Mouse (Mus musculus) stomach, postnatal 0 days (tissue): ENCODE measurements around the gene Popdc2. TPM values are rescaled to one million over a fixed set of nuclear protein-coding genes. Genes with fewer than 3 reads are reported as not detected.
A peak's percentile ranks its signal among the peaks of the same experiment; 100 is the strongest.

Experiments used
- ATAC-seq: fragments of 200-750 bp; cut with Nextera tagmentation; 2 replicates; pipeline ENCODE4 v1.8.0; 2017; ENCODE audit not compliant: low FRiP score, low TSS enrichment
- DNase-seq: peaks from one replicate; pipeline ENCODE4 v3.0.0-alpha.2; 2016; ENCODE audit warnings: low spot score
- H3K27ac ChIP-seq: fragments of 300-500 bp; sonication (generic); replicated peaks from 2 replicates; pipeline ENCODE4 v1.5.1; 2014; ENCODE audit warnings: mild to moderate bottlenecking, control low read depth
- H3K27me3 ChIP-seq: fragments of 300-500 bp; sonication (generic); 2 replicates; pipeline ENCODE4 v1.6.1; 2014; ENCODE audit warnings: low read length; ENCODE audit not compliant: control insufficient read depth, insufficient read depth
- H3K36me3 ChIP-seq: fragments of 300-500 bp; sonication (generic); 2 replicates; pipeline ENCODE4 v1.6.1; 2014; ENCODE audit warnings: low read length, mixed read lengths; ENCODE audit not compliant: control insufficient read depth, insufficient read depth
- H3K4me1 ChIP-seq: fragments of 300-500 bp; sonication (generic); replicated peaks from 2 replicates; pipeline ENCODE4 v1.6.1; 2014; ENCODE audit warnings: antibody characterized with exemption; ENCODE audit not compliant: control insufficient read depth, insufficient read depth
- H3K4me2 ChIP-seq: fragments of 300-500 bp; sonication (generic); replicated peaks from 2 replicates; pipeline ENCODE4 v1.6.1; 2014; ENCODE audit warnings: low read depth, mild to moderate bottlenecking, control low read depth, moderate library complexity
- H3K4me3 ChIP-seq: fragments of 300-500 bp; sonication (generic); 2 replicates; pipeline ENCODE4 v1.5.1; 2014; ENCODE audit warnings: low read depth, low read length, control low read depth
- H3K9ac ChIP-seq: fragments of 300-500 bp; sonication (generic); 2 replicates; pipeline ENCODE4 v1.6.1; 2014; ENCODE audit warnings: mild to moderate bottlenecking, low read length, control low read depth, mixed read lengths
- H3K9me3 ChIP-seq: fragments of 300-500 bp; sonication (generic); 2 replicates; pipeline ENCODE4 v1.6.1; 2016; ENCODE audit warnings: low read length; ENCODE audit not compliant: control insufficient read depth
- CTCF ChIP-seq: IDR thresholded peaks from 2 replicates; pipeline ENCODE4 v1.5.1; 2016; ENCODE audit warnings: antibody characterized with exemption, low read depth, mild to moderate bottlenecking, moderate library complexity
- EP300 ChIP-seq: optimal IDR thresholded peaks from 2 replicates; pipeline ENCODE3; 2016; ENCODE audit warnings: antibody characterized with exemption
- WGBS: fragments of 180-500 bp; shearing (Covaris S2); extraction: QIAGEN DNeasy Blood & Tissue Kit; methylation state at CpG from one replicate; pipeline ENCODE4 v1.1.7; 2014; 5-methylcytosine and 5-hydroxymethylcytosine counted together
- polyA plus RNA-seq: library from polyadenylated mRNA; unstranded; fragments of >200 nt; fragmentation: Nextera tagmentation; extraction: Ambion mirVana; gene quantifications from 2 replicates; pipeline ENCODE4 v1.2.1, GENCODE M21; 2015

Gene Popdc2
- polyA plus RNA-seq, 1 experiment from 2014 or later = 11.5 TPM

DNA sequence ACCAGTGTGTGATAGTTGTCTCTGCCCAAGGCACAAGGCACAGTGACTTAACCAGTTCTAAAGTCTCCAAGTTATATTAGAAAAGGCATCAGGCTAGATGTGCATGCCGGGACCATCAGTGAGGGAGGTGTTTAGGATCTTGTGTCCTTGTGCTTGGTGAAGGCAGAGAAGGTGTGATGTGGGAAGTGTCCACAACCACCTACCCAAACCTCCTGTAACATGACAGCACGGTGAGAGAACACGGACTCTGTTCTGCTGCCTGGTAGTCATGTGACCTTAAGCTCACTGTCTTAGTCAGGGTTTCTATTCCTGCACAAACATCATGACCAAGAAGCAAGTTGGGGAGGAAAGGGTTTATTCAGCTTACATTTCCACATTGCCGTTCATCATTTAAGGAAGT lies 4.2 kb downstream of the Popdc2 start:
- H3K4me3 ChIP-seq = no peak overlapping the region
- TF ChIP-seq EP300 = no peak
- TF ChIP-seq CTCF = no peak
- H3K9ac ChIP-seq = no peak overlapping the region
- H3K27ac ChIP-seq = no peak overlapping the region
- H3K27me3 ChIP-seq = no peaks in the 10 kb centered on the region
- WGBS = 79% methylated on average over 4 of the region's 4 CpGs
- no peaks in the 10 kb centered on the region for H3K9me3 ChIP-seq
- no peak overlapping the region for H3K4me2 ChIP-seq
- DNase-seq (no peak), ATAC-seq (no peak)
- peaks cover 5% of the 10 kb centered on the region; the same call in 1 of the 2 replicates for H3K4me1 ChIP-seq
- no peaks in the 10 kb centered on the region for H3K36me3 ChIP-seq

DNA sequence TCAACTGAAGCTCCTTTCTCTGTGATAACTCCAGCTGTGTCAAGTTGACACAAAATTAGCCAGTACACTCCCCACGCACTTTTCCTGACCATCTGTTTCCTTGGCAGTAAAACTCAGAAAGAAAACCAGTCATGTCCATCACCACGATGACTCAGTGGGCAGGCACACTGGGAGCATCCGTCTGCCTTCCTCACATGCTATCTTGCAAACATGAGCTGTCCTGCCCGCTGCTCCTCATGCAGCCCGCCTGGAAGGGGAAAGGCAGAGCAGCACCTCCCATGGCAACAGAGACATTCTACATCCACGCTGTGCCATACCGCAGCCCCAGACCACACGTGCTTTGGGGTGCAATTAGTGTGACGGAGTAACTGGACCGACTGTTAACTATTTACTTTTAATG lies 6.3 kb downstream of the Popdc2 start:
- H3K27me3 ChIP-seq = no peaks in the 10 kb centered on the region
- H3K36me3 ChIP-seq = no peaks in the 10 kb centered on the region
- DNase-seq (no peak), ATAC-seq (no peak)
- no peak for TF ChIP-seq CTCF
- TF ChIP-seq EP300 = no peak
- no peak overlapping the region for H3K4me2 ChIP-seq
- no peaks in the 10 kb centered on the region for H3K9me3 ChIP-seq
- H3K4me3 ChIP-seq = no peak overlapping the region
- H3K4me1 ChIP-seq = no peaks in the 10 kb centered on the region
- H3K9ac ChIP-seq = no peak overlapping the region
- WGBS = 58% methylated on average over 10 of the region's 10 CpGs
- no peak overlapping the region for H3K27ac ChIP-seq

DNA sequence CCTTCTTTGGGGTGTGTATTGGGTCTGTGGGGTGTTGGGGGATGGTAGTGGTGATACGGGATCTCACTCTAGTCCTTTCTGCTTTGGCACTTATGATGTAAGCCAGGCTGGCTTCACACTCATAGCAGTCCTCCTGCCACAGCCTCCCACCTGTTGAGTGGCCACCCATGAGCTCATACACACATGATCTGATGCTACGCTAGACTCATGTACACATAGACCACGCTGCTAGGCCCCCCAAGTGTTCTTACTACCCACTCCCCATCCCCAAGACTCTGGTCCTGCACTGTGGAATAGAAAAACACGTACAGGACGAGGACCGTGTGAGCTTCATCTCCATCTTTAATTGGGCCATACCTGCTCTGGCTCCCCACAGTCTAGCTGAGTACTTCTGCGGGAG lies 7.0 kb downstream of the Popdc2 start:
- Histone ChIP-seq H3K36me3 (no peaks in the 10 kb centered on the region), H3K9ac (no peak overlapping the region), H3K27ac (no peak overlapping the region), H3K4me3 (no peak overlapping the region), H3K9me3 (no peaks in the 10 kb centered on the region), H3K4me1 (no peaks in the 10 kb centered on the region), H3K4me2 (no peak overlapping the region), H3K27me3 (no peaks in the 10 kb centered on the region)
- WGBS = 91% methylated on average over 7 of the region's 7 CpGs
- no peak for TF ChIP-seq EP300
- no peak for TF ChIP-seq CTCF
- DNase-seq = no peak
- ATAC-seq = no peak

DNA sequence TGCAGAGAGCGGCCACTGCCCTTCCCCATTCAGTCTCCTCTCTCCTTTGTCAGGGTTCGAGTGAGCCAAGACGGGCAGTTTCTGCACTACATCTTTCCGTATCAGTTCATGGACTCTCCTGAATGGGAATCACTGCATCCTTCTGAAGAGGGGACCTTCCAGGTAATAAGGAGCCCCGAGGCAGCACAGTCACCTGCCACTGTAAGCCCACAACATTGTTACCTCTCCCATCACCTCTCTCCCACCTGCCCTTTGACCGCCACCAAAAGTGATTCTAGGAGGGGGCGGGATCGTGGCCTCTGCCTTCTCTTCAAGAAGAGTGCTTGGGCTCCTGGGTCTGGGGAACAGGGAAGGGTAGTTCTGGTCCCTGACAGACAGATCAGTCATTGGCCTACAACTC lies 7.4 kb downstream of the Popdc2 start:
- Histone ChIP-seq H3K27me3 (no peaks in the 10 kb centered on the region), H3K27ac (no peak overlapping the region), H3K4me3 (no peak overlapping the region), H3K36me3 (no peaks in the 10 kb centered on the region), H3K9ac (no peak overlapping the region), H3K4me2 (no peak overlapping the region), H3K9me3 (no peaks in the 10 kb centered on the region), H3K4me1 (no peaks in the 10 kb centered on the region)
- no peak for DNase-seq
- ATAC-seq = no peak
- WGBS = 86% methylated on average over 8 of the region's 8 CpGs
- no peak for TF ChIP-seq EP300

DNA sequence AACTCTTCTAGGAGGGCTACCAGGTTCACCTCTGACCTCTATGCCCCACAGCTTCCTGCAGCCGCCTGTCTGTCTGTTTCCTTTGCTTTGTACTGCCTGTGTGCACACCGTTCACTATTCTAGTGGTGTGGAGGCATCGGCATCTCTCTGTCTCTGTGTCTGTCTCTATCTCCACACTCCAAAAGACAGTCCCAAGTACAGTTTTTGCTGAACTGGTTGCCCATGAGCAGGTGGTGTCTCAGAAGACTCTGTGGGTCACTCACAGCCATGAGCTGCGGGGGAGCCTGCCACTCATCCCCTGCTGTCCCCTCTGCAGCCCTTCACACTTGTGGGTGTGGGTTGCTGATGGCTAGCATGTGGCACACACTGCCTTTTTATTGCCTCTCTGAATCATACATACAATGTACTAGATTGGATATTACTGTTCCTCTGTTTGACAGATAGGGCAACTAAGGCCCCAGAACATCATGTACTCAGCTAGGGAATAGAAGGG lies 8.0 kb downstream of the Popdc2 start:
- Histone ChIP-seq H3K27ac (no peak overlapping the region), H3K9me3 (no peaks in the 10 kb centered on the region), H3K4me1 (no peaks in the 10 kb centered on the region), H3K9ac (no peak overlapping the region), H3K4me3 (no peak overlapping the region), H3K27me3 (no peaks in the 10 kb centered on the region), H3K4me2 (no peak overlapping the region), H3K36me3 (no peaks in the 10 kb centered on the region)
- WGBS = 84% methylated on average over 4 of the region's 4 CpGs
- TF ChIP-seq EP300 (no peak), CTCF (no peak)
- no peak for ATAC-seq
- DNase-seq = no peak

DNA sequence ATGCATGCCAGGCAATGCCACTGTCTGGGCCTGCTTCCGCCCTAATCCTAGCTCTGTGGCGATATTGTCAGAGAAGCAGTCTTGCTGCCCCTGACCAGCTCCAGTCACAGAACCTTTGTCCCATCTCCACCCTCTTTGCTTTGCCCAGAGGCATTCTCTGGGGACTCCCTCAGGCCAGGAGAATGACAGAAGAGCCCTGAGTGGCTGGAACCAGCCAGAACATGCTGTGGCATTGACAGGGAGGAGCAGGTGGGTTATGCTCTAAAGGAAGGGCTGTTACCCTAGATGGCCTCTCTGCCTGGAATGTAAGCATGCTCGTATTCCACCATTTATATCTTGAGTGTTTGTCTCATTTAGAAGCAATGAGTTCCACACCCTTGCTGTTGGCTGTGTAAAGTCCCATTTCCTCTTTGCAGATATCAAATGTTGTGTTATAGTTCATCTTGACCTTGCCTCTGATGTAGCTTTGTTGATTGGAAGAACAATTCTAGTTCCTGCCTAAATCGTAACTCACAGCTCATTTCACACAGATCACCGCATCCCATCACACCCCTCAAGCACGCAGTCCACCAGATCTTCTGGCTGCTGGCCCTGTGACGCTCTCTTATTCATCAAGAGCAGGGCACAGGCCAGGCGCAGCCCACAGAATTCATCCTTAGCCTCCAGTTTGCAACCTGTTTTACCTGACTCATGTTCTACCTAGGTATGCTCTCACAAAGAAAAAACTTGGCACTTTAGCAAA lies 8.8 kb downstream of the Popdc2 start:
- Histone ChIP-seq H3K27ac (no peak overlapping the region), H3K36me3 (no peaks in the 10 kb centered on the region), H3K9me3 (no peaks in the 10 kb centered on the region), H3K9ac (no peak overlapping the region), H3K27me3 (no peaks in the 10 kb centered on the region), H3K4me3 (no peak overlapping the region), H3K4me1 (no peaks in the 10 kb centered on the region), H3K4me2 (no peak overlapping the region)
- no peak for DNase-seq
- 72% methylated on average over 8 of the region's 8 CpGs for WGBS
- no peak for TF ChIP-seq CTCF
- TF ChIP-seq EP300 = no peak
- ATAC-seq = peak; percentile 58
